Mouse (Mus musculus): ENCODE results near the gene Gm28041.
"Not testable (repeated sequence)": the region's sequence is repeated elsewhere in the genome, so short reads cannot be mapped to it uniquely, and the experiment has no call there.

GRCm38 (mm10) chr13:67375050-67375911, at the start of gene Gm28041, which contains the start of gene Zfp456:
- TF ChIP-seq CTCF (IDR thresholded peaks at IDR 0.05; ENCODE audit: borderline replicate concordance, extremely low read depth, insufficient read depth, insufficient read length); POLR2A (IDR thresholded peaks at IDR 0.05; ENCODE audit: borderline replicate concordance, extremely low read depth, insufficient read depth, insufficient read length, poor library complexity, severe bottlenecking): not testable (repeated sequence)
